Mouse (Mus musculus) forebrain, embryonic 10.5 days (tissue): Measurements from ENCODE around the gene Slc29a4. TPM values are rescaled to one million over a fixed set of nuclear protein-coding genes. Genes with fewer than 3 reads are reported as not detected.

Experiments used
- DNase-seq: peaks from one replicate; pipeline ENCODE4 v3.0.0-alpha.2; 2017; ENCODE audit warnings: low spot score; ENCODE audit errors: extremely low spot score
- H3K27ac ChIP-seq: fragments of 300-500 bp; sonication (generic); 2 replicates; pipeline ENCODE4 v1.5.1; 2016; ENCODE audit warnings: mild to moderate bottlenecking
- H3K27me3 ChIP-seq: fragments of 300-500 bp; sonication (generic); 2 replicates; pipeline ENCODE4 v1.6.1; 2016; ENCODE audit warnings: mild to moderate bottlenecking; ENCODE audit not compliant: poor library complexity, severe bottlenecking
- H3K36me3 ChIP-seq: fragments of 300-500 bp; sonication (generic); replicated peaks from 2 replicates; pipeline ENCODE4 v1.6.1; 2016; ENCODE audit warnings: mild to moderate bottlenecking, moderate library complexity
- H3K4me1 ChIP-seq: fragments of 300-500 bp; sonication (generic); 2 replicates; pipeline ENCODE4 v1.6.1; 2016
- H3K4me3 ChIP-seq: fragments of 300-500 bp; sonication (generic); 2 replicates; pipeline ENCODE4 v1.5.1; 2016; ENCODE audit warnings: mild to moderate bottlenecking, moderate library complexity
- H3K9me3 ChIP-seq: fragments of 300-500 bp; sonication (generic); 2 replicates; pipeline ENCODE4 v1.6.1; 2016; ENCODE audit warnings: mild to moderate bottlenecking, moderate library complexity
- WGBS: fragments of 180-500 bp; shearing (Covaris S2); methylation state at CpG from one replicate; pipeline ENCODE4 v1.1.7; 2016; 5-methylcytosine and 5-hydroxymethylcytosine counted together
- polyA plus RNA-seq: library from polyadenylated mRNA; unstranded; fragments of >200 nt; fragmentation: Nextera tagmentation; extraction: Ambion mirVana; gene quantifications from 2 replicates; pipeline ENCODE4 v1.2.1, GENCODE M21; 2016

Gene Slc29a4
- polyA plus RNA-seq, 1 experiment from 2014 or later = 21.4 TPM

GRCm38 (mm10) chr5:142762082-142762807 is 69.9 kb downstream of the Slc29a4 start:
- 93% methylated on average over 21 of the region's 21 CpGs for WGBS
- no peaks in the 10 kb centered on the region for H3K9me3 ChIP-seq
- H3K27ac ChIP-seq = no peak overlapping the region
- peaks cover 100% of the 10 kb centered on the region for H3K36me3 ChIP-seq
- no peaks in the 10 kb centered on the region for H3K27me3 ChIP-seq
- no peaks in the 10 kb centered on the region for H3K4me1 ChIP-seq
- no peak for DNase-seq
- no peak overlapping the region for H3K4me3 ChIP-seq

DNA sequence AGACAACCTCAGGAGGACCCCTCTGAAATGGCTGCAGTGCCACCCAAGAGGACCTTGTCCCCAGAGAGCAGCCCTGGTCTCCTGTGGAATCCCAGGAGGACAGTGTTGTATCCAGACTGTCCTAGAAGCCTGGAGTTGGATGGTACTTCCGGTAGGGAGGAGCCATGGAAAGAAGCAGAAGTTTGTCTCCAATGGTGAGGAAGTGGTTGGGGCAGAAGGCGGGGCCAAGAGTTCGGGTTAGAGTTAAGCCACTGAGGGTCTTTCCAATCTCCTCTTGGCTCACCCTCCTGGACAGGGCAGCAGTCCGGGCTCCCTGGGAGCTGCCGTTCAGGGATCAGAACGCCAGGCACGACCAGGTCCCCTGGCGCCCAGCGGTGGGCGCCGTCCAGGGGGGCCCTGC is 72.0 kb downstream of the Slc29a4 start:
- no peak for DNase-seq
- Histone ChIP-seq H3K4me3 (no peak overlapping the region), H3K4me1 (peaks cover 12% of the 10 kb centered on the region), H3K36me3 (peaks cover 97% of the 10 kb centered on the region), H3K27ac (peak overlapping the region; percentile 4; the same call in 1 of the 2 replicates), H3K27me3 (no peaks in the 10 kb centered on the region), H3K9me3 (no peaks in the 10 kb centered on the region)
- 49% methylated on average over 11 of the region's 11 CpGs for WGBS

- H3K9me3 ChIP-seq = no peaks in the 10 kb centered on the region
- WGBS = 81% methylated on average over 15 of the region's 15 CpGs
Observed at GRCm38 (mm10) chr5:142764889-142765288, 72.6 kb downstream of the Slc29a4 start.

DNA sequence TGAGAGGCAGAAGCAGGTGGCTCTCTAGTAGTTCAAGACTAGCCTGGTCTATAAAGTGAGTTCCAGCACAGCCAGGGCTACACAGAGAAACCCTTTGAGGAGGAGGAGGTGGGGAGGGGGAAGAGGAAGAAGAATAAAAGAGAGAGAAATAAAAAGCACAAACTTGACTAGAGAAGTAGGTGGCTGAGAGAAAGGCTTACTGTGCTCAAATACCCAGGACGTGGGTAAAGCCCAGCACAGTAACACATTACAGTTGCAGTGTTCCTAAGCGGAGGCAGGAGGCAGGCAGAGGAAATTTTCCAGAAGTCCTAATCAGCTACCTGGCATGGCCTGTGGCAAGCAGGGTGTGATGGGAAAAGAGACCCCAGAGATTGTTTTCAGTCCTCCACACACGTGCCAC is 74.4 kb downstream of the Slc29a4 start:
- H3K4me3 ChIP-seq = no peak overlapping the region
- no peak for DNase-seq
- peaks cover 97% of the 10 kb centered on the region for H3K36me3 ChIP-seq
- H3K9me3 ChIP-seq = no peaks in the 10 kb centered on the region
- 95% methylated on average over 3 of the region's 3 CpGs for WGBS
- no peaks in the 10 kb centered on the region for H3K27me3 ChIP-seq
- no peak overlapping the region for H3K27ac ChIP-seq
- peaks cover 34% of the 10 kb centered on the region for H3K4me1 ChIP-seq

More at GRCm38 (mm10) chr5:142764889-142765288, 72.6 kb downstream of the Slc29a4 start:
- Histone ChIP-seq H3K27ac (peak overlapping the region; percentile 4; the same call in 1 of the 2 replicates), H3K27me3 (no peaks in the 10 kb centered on the region), H3K36me3 (peaks cover 97% of the 10 kb centered on the region), H3K4me3 (no peak overlapping the region), H3K4me1 (peaks cover 18% of the 10 kb centered on the region)
- DNase-seq = no peak

GRCm38 (mm10) chr5:142767937-142768336 is 75.6 kb downstream of the Slc29a4 start:
- Histone ChIP-seq H3K9me3 (no peaks in the 10 kb centered on the region), H3K27me3 (no peaks in the 10 kb centered on the region), H3K4me1 (peaks cover 38% of the 10 kb centered on the region), H3K36me3 (peaks cover 97% of the 10 kb centered on the region), H3K4me3 (no peak overlapping the region), H3K27ac (no peak overlapping the region)
- DNase-seq = peak; percentile 57
- 19% methylated on average over 7 of the region's 7 CpGs for WGBS

DNA sequence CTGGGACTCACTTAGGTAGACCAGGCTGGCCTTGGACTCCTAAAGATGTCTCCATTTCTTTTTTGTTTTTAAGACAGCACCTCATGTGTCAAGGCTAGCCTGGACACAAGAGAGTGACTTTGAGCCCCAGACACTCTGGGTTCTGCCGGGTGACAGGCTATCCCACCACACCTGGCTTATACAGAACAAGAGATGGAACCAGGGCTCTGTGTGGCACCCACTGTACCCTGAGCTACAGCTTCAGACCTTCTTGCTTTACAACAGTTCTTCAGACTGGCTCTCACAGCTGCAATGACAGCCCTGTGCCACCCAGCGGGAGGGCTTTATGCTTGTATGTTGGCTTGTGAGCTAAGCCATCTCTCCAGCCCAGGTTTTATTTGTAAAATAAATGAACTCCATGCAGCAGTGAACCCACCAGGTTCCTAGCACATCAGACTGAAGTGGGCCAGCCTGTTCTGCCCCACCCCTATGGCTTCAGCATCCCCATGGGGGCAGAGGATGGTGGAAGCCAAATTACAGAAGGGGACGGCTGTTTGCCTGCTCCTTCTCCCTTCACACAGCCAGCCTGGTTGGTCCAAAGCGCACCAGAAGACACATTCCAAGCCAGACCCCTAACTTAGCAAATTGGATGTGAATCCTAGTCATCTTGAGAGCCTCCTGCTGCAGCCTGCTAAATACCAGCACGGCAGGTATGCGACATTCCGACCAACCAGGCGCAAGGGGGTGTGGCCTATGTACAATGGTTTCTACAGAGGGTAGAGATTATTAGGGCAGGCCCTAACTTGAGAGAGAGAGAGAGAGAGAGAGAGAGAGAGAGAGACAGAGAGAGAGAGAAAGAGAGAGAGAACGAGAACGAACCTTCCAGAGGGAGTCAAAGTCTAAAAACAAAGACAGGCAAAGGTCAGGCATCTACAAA is 76.3 kb downstream of the Slc29a4 start:
- Histone ChIP-seq H3K4me1 (peaks cover 38% of the 10 kb centered on the region), H3K27me3 (no peaks in the 10 kb centered on the region), H3K27ac (peak overlapping the region; percentile 72), H3K9me3 (no peaks in the 10 kb centered on the region), H3K4me3 (peak overlapping the region; percentile 6; the same call in 1 of the 2 replicates), H3K36me3 (peaks cover 97% of the 10 kb centered on the region)
- DNase-seq = peak; percentile 34
- WGBS = 46% methylated on average over 10 of the region's 10 CpGs

DNA sequence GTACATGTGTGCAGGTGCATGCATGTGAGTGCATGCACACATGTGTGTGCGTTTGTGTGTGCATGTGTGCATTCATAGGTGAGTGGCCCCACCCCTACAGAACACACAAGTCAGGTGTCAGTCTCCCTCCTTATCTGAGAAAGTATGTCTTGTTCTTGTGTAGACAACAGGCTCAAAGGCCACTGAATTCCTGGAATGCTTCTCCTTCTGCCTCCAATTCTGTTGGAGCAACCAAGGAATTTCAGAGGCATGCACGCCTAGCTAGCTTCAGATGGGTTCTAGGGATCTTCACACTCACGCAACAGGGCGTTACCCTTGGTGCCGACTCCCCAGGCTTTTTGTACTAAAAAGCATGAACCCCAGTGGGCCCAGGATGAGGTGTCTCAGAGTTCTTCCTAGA is 77.3 kb downstream of the Slc29a4 start:
- DNase-seq = no peak
- no peak overlapping the region for H3K27ac ChIP-seq

DNA sequence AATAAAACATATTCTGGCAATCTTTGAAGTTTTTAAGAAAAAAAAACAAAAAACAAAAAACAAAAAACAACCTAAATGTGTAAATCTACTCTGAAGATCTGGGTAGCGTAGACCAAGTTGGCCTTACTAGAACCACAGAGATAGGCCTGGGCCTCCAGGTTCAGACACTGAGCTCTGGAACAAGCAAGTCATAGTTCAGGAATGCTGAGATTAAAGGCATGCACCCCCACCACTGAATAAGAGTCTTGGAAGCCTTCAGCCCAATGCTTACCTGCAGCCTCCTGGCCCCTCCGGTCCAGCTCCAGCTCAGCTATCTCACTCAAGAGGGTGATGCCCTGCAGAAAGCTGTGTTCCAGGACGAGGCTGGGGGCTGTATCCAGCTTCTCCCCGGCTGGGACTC is 78.7 kb downstream of the Slc29a4 start:
- 0 out of 2 replicates have a peak overlapping the region, but pooled peaks have one; percentile 7 for H3K27ac ChIP-seq
- H3K9me3 ChIP-seq = no peaks in the 10 kb centered on the region
- WGBS = 97% methylated on average over 4 of the region's 4 CpGs
- H3K27me3 ChIP-seq = no peaks in the 10 kb centered on the region
- no peak for DNase-seq
- peaks cover 97% of the 10 kb centered on the region for H3K36me3 ChIP-seq
- H3K4me1 ChIP-seq = peaks cover 38% of the 10 kb centered on the region
- no peak overlapping the region for H3K4me3 ChIP-seq

More for the DNA sequence above, 77.3 kb downstream of the Slc29a4 start:
- Histone ChIP-seq H3K27me3 (no peaks in the 10 kb centered on the region), H3K36me3 (peaks cover 97% of the 10 kb centered on the region), H3K9me3 (no peaks in the 10 kb centered on the region), H3K4me3 (no peak overlapping the region), H3K4me1 (peaks cover 38% of the 10 kb centered on the region)
- 65% methylated on average over 5 of the region's 5 CpGs for WGBS

GRCm38 (mm10) chr5:142771964-142772363 is 79.7 kb downstream of the Slc29a4 start:
- Histone ChIP-seq H3K27ac (no peak overlapping the region), H3K27me3 (no peaks in the 10 kb centered on the region), H3K4me1 (peaks cover 38% of the 10 kb centered on the region), H3K36me3 (peaks cover 97% of the 10 kb centered on the region), H3K9me3 (no peaks in the 10 kb centered on the region), H3K4me3 (no peak overlapping the region)
- 96% methylated on average over 15 of the region's 15 CpGs for WGBS
- no peak for DNase-seq

Other genes with a start within 250 kb of the Slc29a4 start
- gene Ap5z1, start 228.6 kb upstream of the Slc29a4 start, polyA plus RNA-seq = 10.6 and 12.5 TPM in 2 replicates
- gene Papolb, start 162.4 kb upstream of the Slc29a4 start, polyA plus RNA-seq = 0.06 and 0.21 TPM in 2 replicates
- gene Radil, start 141.4 kb upstream of the Slc29a4 start, polyA plus RNA-seq = 2.2 and 2.8 TPM in 2 replicates
- 1.6 and 2.0 TPM in 2 replicates for gene Mmd2, start 83.7 kb upstream of the Slc29a4 start, polyA plus RNA-seq
- 58.2 and 58.6 TPM in 2 replicates for gene Wipi2, start 64.8 kb upstream of the Slc29a4 start, polyA plus RNA-seq
- 21.5 and 22.7 TPM in 2 replicates for gene Tnrc18, start 125.2 kb downstream of the Slc29a4 start, polyA plus RNA-seq
- 24.2 and 25.1 TPM in 2 replicates for gene Fbxl18, start 202.9 kb downstream of the Slc29a4 start, polyA plus RNA-seq
- 12,867 and 12,868 TPM in 2 replicates for gene Actb, start 214.2 kb downstream of the Slc29a4 start, polyA plus RNA-seq